In the genomic region with DNA sequence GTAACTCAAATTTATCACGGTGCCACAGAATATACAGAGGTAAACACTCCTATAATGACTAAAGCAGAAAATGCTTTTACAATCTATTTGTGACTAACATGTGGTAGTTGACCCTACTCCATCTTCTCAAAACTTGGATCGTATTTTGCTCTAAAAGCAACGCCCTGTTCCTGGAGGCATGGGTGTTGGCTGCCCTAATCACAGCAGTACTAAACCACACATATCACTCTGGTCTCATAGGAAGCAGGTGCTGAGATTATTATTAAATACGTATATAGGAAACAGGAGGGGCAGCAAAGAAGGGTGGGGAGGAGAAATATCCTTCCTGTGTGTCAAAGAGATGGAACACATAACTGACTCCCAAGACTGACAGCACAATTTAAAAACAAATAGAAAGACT, we compare ENCODE assay signal across 19 mouse cellular contexts.
A peak's percentile ranks its signal among the peaks of the same experiment; 100 is the strongest.
DNase-seq lines count a peak whose midpoint lies in the region; ATAC-seq and TF ChIP-seq lines count a peak whose summit lies in the region.
"Had no signal": no experiment of that assay in that cellular context is flagged by ENCODE, and none has a peak within 500 bp of the region (broad histone marks: within the 10 kb centered on the region; RNA-seq: fewer than 3 reads in every experiment).

No protein-coding gene starts in this region.

- H3K4me1 ChIP-seq in lung, postnatal 0 days (ENCODE audit: insufficient read depth, low read depth, low read length): no peaks in the 10 kb centered on the region
- H3K4me1 ChIP-seq: embryonic facial prominence, embryonic 12.5 days; forebrain, embryonic 15.5 days; heart, embryonic 13.5 days; hindbrain, embryonic 15.5 days had no signal

- no peak overlapping the region for H3K4me3 ChIP-seq in gastrocnemius, adult 2 months
- H3K4me3 ChIP-seq in lung, postnatal 0 days (ENCODE audit: low read depth, low read length): no peak overlapping the region
- H3K4me3 ChIP-seq: embryonic facial prominence, embryonic 12.5 days; forebrain, embryonic 15.5 days; heart, embryonic 13.5 days; hindbrain, embryonic 15.5 days had no signal

- ATAC-seq in lung, postnatal 0 days: peak; percentile 92
- ATAC-seq: CD4-positive, CD25-positive, alpha-beta regulatory T cell, adult 4 months; forebrain, embryonic 15.5 days had no signal

- H3K27me3 ChIP-seq in lung, postnatal 0 days (replicated peaks; ENCODE audit: insufficient read depth, low read length): no peaks in the 10 kb centered on the region
- H3K27me3 ChIP-seq: embryonic facial prominence, embryonic 12.5 days; forebrain, embryonic 15.5 days; heart, embryonic 13.5 days; hindbrain, embryonic 15.5 days had no signal

- no peak for TF ChIP-seq CTCF in gastrocnemius, adult 2 months (IDR thresholded peaks at IDR 0.05)
- TF ChIP-seq CTCF in lung, postnatal 0 days (IDR thresholded peaks at IDR 0.05): no peak

- no peak for DNase-seq in gastrocnemius, adult 2 months
- no peak for DNase-seq in gastrocnemius, adult 18-20 months (ENCODE audit: low spot score)
- peak; percentile 34 to 79 for DNase-seq in heart, adult 9 months (ENCODE audit: low spot score in 2 of 2)
- DNase-seq in heart, postnatal 14 days: no peak
- DNase-seq in lung, postnatal 0 days (ENCODE audit: low spot score): peak; percentile 65
- DNase-seq in lung, adult 18-20 months: no peak
- peak; percentile 18 for DNase-seq in lung, postnatal 36 days
- DNase-seq: adrenal gland, adult 8-10 months; B cell, adult 2 months; cerebellum, adult 11-12 months; cerebellum, adult 9-10 months; cerebellum, postnatal 25 days; gastrocnemius, postnatal 14 days had no signal

- H3K27ac ChIP-seq in gastrocnemius, adult 2 months: peak overlapping the region; percentile 43; the same call in 1 of the 2 replicates
- H3K27ac ChIP-seq in lung, postnatal 0 days (ENCODE audit: low read length): no peak overlapping the region
- H3K27ac ChIP-seq: embryonic facial prominence, embryonic 12.5 days; forebrain, embryonic 15.5 days; heart, embryonic 13.5 days; hindbrain, embryonic 15.5 days had no signal

- no peaks in the 10 kb centered on the region for H3K9me3 ChIP-seq in lung, postnatal 0 days (ENCODE audit: low read length)
- H3K9me3 ChIP-seq: embryonic facial prominence, embryonic 12.5 days; forebrain, embryonic 15.5 days; heart, embryonic 13.5 days; hindbrain, embryonic 15.5 days had no signal

- no peaks in the 10 kb centered on the region for H3K36me3 ChIP-seq in lung, postnatal 0 days (ENCODE audit: insufficient read depth, low read length)
- H3K36me3 ChIP-seq: embryonic facial prominence, embryonic 12.5 days; forebrain, embryonic 15.5 days; G1E; heart, embryonic 13.5 days; hindbrain, embryonic 15.5 days had no signal

- no peak overlapping the region for H3K9ac ChIP-seq in lung, postnatal 0 days (replicated peaks; ENCODE audit: low read depth)
- H3K9ac ChIP-seq: embryonic facial prominence, embryonic 12.5 days; forebrain, embryonic 15.5 days; heart, embryonic 13.5 days; hindbrain, embryonic 15.5 days had no signal

- WGBS in lung, postnatal 0 days: 53% methylated on average over 4 of the region's 4 CpGs

- no peak overlapping the region for H3K4me2 ChIP-seq in lung, postnatal 0 days (replicated peaks; ENCODE audit: low read depth, low read length)
- H3K4me2 ChIP-seq: embryonic facial prominence, embryonic 12.5 days; forebrain, embryonic 15.5 days; heart, embryonic 13.5 days; hindbrain, embryonic 15.5 days had no signal

- intact Hi-C loops in gastrocnemius, adult 2 months (cut with DNase I): no loop called here
- intact Hi-C loops in heart, postnatal 14 days (cut with DNase I): no loop called here

- peak; percentile 98 for TF ChIP-seq EP300 in lung, postnatal 0 days (IDR thresholded peaks at IDR 0.05)

Comparison
In these comparisons a context has a peak if more than half of its experiments do, and no peak if none do; other contexts are left out.
1. DNase-seq: peak in heart, adult 9 months (2 of 2), lung, postnatal 0 days (single experiment) and lung, postnatal 36 days (single experiment); none in gastrocnemius, adult 2 months (single experiment), gastrocnemius, adult 18-20 months (single experiment), heart, postnatal 14 days (0 of 2) and lung, adult 18-20 months (0 of 2).